Mouse (Mus musculus) kidney, postnatal 4 days (tissue): ENCODE results near the gene 1700013F07Rik.
"Not testable (repeated sequence)": the region's sequence is repeated elsewhere in the genome, so short reads cannot be mapped to it uniquely, and the experiment has no call there.

Experiments used
- DNase-seq, 2 experiments: peaks; one replicate each; pipeline ENCODE4 v3.0.0; 2021; ENCODE audit warnings: mixed read lengths in 2 of 2

Gene 1700013F07Rik

GRCm38 (mm10) chr3:108554111-108554561 is 20.2 kb downstream of the 1700013F07Rik start:
- peak in 1 of 2 experiments; percentile 76 for DNase-seq

- DNase-seq = peak; percentile 94 to 95
Measured at GRCm38 (mm10) chr3:108554587-108555312, 20.8 kb downstream of the 1700013F07Rik start.

- DNase-seq = no peak
Measured at GRCm38 (mm10) chr3:108557888-108558287, 23.9 kb downstream of the 1700013F07Rik start.

GRCm38 (mm10) chr3:108562133-108562730 is 28.3 kb downstream of the 1700013F07Rik start, which contains the start of gene Tmem167b:
TSS of gene Tmem167b (minus strand) at chr3:108562466.
- peak; percentile 95 to 97 for DNase-seq

GRCm38 (mm10) chr3:108562777-108563271 is 28.9 kb downstream of the 1700013F07Rik start:
- peak; percentile 45 to 70 for DNase-seq

GRCm38 (mm10) chr3:108563309-108563708 is 29.4 kb downstream of the 1700013F07Rik start:
- peak; percentile 91 to 93 for DNase-seq

GRCm38 (mm10) chr3:108567990-108568877 is 34.3 kb downstream of the 1700013F07Rik start:
- no peak for DNase-seq

GRCm38 (mm10) chr3:108569636-108570035 is 35.7 kb downstream of the 1700013F07Rik start:
- not testable (repeated sequence) for DNase-seq

GRCm38 (mm10) chr3:108570813-108571212 is 36.9 kb downstream of the 1700013F07Rik start:
- DNase-seq = no peak

GRCm38 (mm10) chr3:108571443-108572294 is 37.7 kb downstream of the 1700013F07Rik start, which contains the start of gene Taf13:
TSS of gene Taf13 (plus strand) at chr3:108571698.
- peak; percentile 96 to 97 for DNase-seq

- no peak for DNase-seq
Measured at GRCm38 (mm10) chr3:108572309-108573010, 38.5 kb downstream of the 1700013F07Rik start.

GRCm38 (mm10) chr3:108574018-108574417 is 40.1 kb downstream of the 1700013F07Rik start:
- DNase-seq = no peak

- no peak for DNase-seq
Measured at GRCm38 (mm10) chr3:108584580-108584979, 50.6 kb downstream of the 1700013F07Rik start.

GRCm38 (mm10) chr3:108588446-108588845 is 54.5 kb downstream of the 1700013F07Rik start:
- no peak for DNase-seq

- DNase-seq = peak; percentile 98 to 99
Measured at GRCm38 (mm10) chr3:108590786-108591529, 57.0 kb downstream of the 1700013F07Rik start, which contains the start of gene Wdr47. TSS of gene Wdr47 (plus strand) at chr3:108591279.

GRCm38 (mm10) chr3:108591530-108592522 is 57.9 kb downstream of the 1700013F07Rik start:
- no peak for DNase-seq
